Mouse (Mus musculus) gastrocnemius, adult 8-10 months (tissue): ENCODE data around the gene Tnfrsf9. TPM values are rescaled to one million over a fixed set of nuclear protein-coding genes. Genes with fewer than 3 reads are reported as not detected.
"Not testable (repeated sequence)": the region's sequence is repeated elsewhere in the genome, so short reads cannot be mapped to it uniquely, and the experiment has no call there.

ENCODE experiments used
- DNase-seq, 2 experiments: peaks; one replicate each; pipeline ENCODE4 v3.0.0; 2022; ENCODE audit warnings: low spot score in 2 of 2
- total RNA-seq, 4 experiments: library from RNA; stranded (reverse); gene quantifications; 2 replicates each; pipeline ENCODE4 v1.2.4; 2022

Gene Tnfrsf9
- total RNA-seq, 4 experiments from 2014 or later: 0.13 to 0.65 (median 0.19) TPM

GRCm38 (mm10) chr4:150894718-150895501, 19.5 kb upstream of the Tnfrsf9 start:
- no peak for DNase-seq

GRCm38 (mm10) chr4:150896896-150897624, 17.3 kb upstream of the Tnfrsf9 start:
- no peak for DNase-seq

GRCm38 (mm10) chr4:150898716-150899365, 15.5 kb upstream of the Tnfrsf9 start:
- DNase-seq: peak in 1 of 2 experiments; percentile 44

GRCm38 (mm10) chr4:150900486-150900885, 13.9 kb upstream of the Tnfrsf9 start:
- DNase-seq: no peak

- DNase-seq: peak; percentile 71 to 78
These were observed 12.7 kb upstream of the Tnfrsf9 start for GRCm38 (mm10) chr4:150901651-150902050.

- peak; percentile 72 to 78 for DNase-seq
These were observed 12.3 kb upstream of the Tnfrsf9 start for GRCm38 (mm10) chr4:150902062-150902461.

- DNase-seq: peak; percentile 67 to 70
These were observed 11.1 kb upstream of the Tnfrsf9 start for GRCm38 (mm10) chr4:150903091-150903742.

GRCm38 (mm10) chr4:150907099-150907498, 7.3 kb upstream of the Tnfrsf9 start:
- DNase-seq: peak in 1 of 2 experiments; percentile 56

- DNase-seq: not testable (repeated sequence)
These were observed 5.8 kb upstream of the Tnfrsf9 start for GRCm38 (mm10) chr4:150908512-150908911.

GRCm38 (mm10) chr4:150909451-150910156, 4.8 kb upstream of the Tnfrsf9 start:
- peak; percentile 95 to 96 for DNase-seq

GRCm38 (mm10) chr4:150910164-150910951, 4.0 kb upstream of the Tnfrsf9 start:
- no peak for DNase-seq

- no peak for DNase-seq
These were observed 619 bp upstream of the Tnfrsf9 start for GRCm38 (mm10) chr4:150913743-150914142.

- DNase-seq: no peak
These were observed 982 bp downstream of the Tnfrsf9 start for GRCm38 (mm10) chr4:150915181-150915906.

- DNase-seq: no peak
These were observed 3.1 kb downstream of the Tnfrsf9 start for GRCm38 (mm10) chr4:150917336-150918027.

- no peak for DNase-seq
These were observed 6.8 kb downstream of the Tnfrsf9 start for GRCm38 (mm10) chr4:150921206-150921605.

- DNase-seq: no peak
These were observed 9.9 kb downstream of the Tnfrsf9 start for GRCm38 (mm10) chr4:150924308-150924707.

GRCm38 (mm10) chr4:150924936-150925335, 10.6 kb downstream of the Tnfrsf9 start:
- no peak for DNase-seq

- DNase-seq: no peak
These were observed 11.6 kb downstream of the Tnfrsf9 start for GRCm38 (mm10) chr4:150925923-150926322.
